11 mouse cellular contexts compared by ENCODE assay signal in the genomic region with DNA sequence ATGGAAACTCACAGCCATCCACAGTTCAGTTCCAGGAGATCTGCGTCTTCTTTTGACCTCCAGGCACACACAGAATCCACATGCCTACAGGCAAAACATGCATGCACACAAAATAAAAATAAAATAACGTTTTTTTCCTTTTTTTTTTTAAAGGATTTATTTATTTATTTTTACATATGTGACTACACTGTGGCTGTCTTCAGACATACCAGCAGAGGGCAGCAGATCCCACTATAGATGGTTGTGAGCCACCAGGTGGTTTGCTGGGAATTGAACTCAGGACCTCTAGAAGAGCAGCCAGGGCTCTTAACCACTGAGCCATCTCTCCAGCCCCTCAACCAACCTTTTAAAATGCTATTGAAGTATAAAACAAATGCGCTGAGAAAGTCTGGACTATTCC. TPM values are rescaled to one million over a fixed set of nuclear protein-coding genes. Genes with fewer than 3 reads are reported as not detected.
A peak's percentile ranks its signal among the peaks of the same experiment; 100 is the strongest.
DNase-seq lines count a peak whose midpoint lies in the region; ATAC-seq and TF ChIP-seq lines count a peak whose summit lies in the region.
"Had no signal": no experiment of that assay in that cellular context is flagged by ENCODE, and none has a peak within 500 bp of the region (broad histone marks: within the 10 kb centered on the region; RNA-seq: fewer than 3 reads in every experiment).

No protein-coding gene starts in this region.

- H3K4me3 ChIP-seq in kidney, adult 2 months (ENCODE audit: insufficient read depth, low read depth, low read length): no peak overlapping the region

- peak; percentile 20; the same call in 1 of the 2 replicates for TF ChIP-seq CTCF in kidney, adult 2 months (conservative IDR thresholded peaks at IDR 0.05; ENCODE audit: insufficient read depth, insufficient read length, low read depth, low read length)
- TF ChIP-seq CTCF in Patski (IDR thresholded peaks at IDR 0.05): peak; percentile 62

- in situ Hi-C loops in Patski (cut with MboI; ENCODE audit: low pct_unique_long_range_greater_than_20kb): loop anchor here (5.0 kb wide), 1 partner anchor 54 kb away; no protein-coding TSS in a partner anchor

- H3K27me3 ChIP-seq in kidney, adult 2 months (replicated peaks; ENCODE audit: control insufficient read depth, insufficient read depth, low read length): no peaks in the 10 kb centered on the region
- no peaks in the 10 kb centered on the region for H3K27me3 ChIP-seq in Patski

- CTCF ChIA-PET in Patski (lab: Charles Lee): interaction anchor here (0.9 to 1.0 kb wide), 2 partner anchors 52 to 110 kb away, joined by 3 read pairs; no protein-coding TSS in a partner anchor

- no peak for ATAC-seq in CD4-positive, CD25-positive, alpha-beta regulatory T cell, adult 4 months
- ATAC-seq in Patski: no peak
- ATAC-seq: activated CD4-positive, CD25-positive, alpha-beta regulatory T cell, adult 4 months had no signal

- no peaks in the 10 kb centered on the region for H3K36me3 ChIP-seq in kidney, adult 2 months (ENCODE audit: control insufficient read depth, insufficient read depth, low read length)

- no peaks in the 10 kb centered on the region for H3K4me1 ChIP-seq in kidney, adult 2 months (ENCODE audit: control insufficient read depth, insufficient read depth, low read length)

- WGBS in kidney, adult 2 months: 81% methylated on average over 3 of the region's 3 CpGs

- DNase-seq in CD4-positive, CD25-positive, alpha-beta regulatory T cell, adult 2 months (ENCODE audit: low read depth, low spot score): peak; percentile 71
- DNase-seq in kidney, adult 2 months: no peak
- no peak for DNase-seq in kidney, postnatal 14 days
- DNase-seq in 3T3-L1 (ENCODE audit: low read depth, low spot score) (peak; percentile 54), Patski (ENCODE audit: low read depth, low spot score) (no peak)
- DNase-seq in spleen, adult 12 weeks (ENCODE audit: low spot score): no peak
- no peak for DNase-seq in cerebellum, postnatal 4 days (ENCODE audit: low spot score in 2 of 2)

- TF ChIP-seq POLR2A in kidney, adult 2 months (IDR thresholded peaks at IDR 0.05; ENCODE audit: low read depth, low read length): no peak

- POLR2A ChIA-PET in Patski (lab: Charles Lee): no interaction called here

- H3K27ac ChIP-seq in kidney, adult 2 months (ENCODE audit: insufficient read depth, low read depth, low read length): no peak overlapping the region
- H3K27ac ChIP-seq: hindbrain, embryonic 14.5 days; macrophage had no signal

RNA-seq across cellular contexts. Expression of gene Irf2, which starts 3.3 kb away (rescaled TPM):
- polyA plus RNA-seq in CD4-positive, CD25-positive, alpha-beta regulatory T cell, adult 4 months (2017; shearing (Covaris generic)): 100 to 1,000 TPM; 244 to 267 TPM
- 9.2 and 12.6 TPM in 2 replicates for polyA plus RNA-seq in kidney, adult 2 months (2012; rRNA removed)
- polyA plus RNA-seq in Patski (2021): 36.5 TPM

Comparison
In these comparisons a context has a peak if more than half of its experiments do, and no peak if none do; other contexts are left out.
1. DNase-seq: peak in CD4-positive, CD25-positive, alpha-beta regulatory T cell, adult 2 months (single experiment) and 3T3-L1 (single experiment); none in kidney, adult 2 months (single experiment), kidney, postnatal 14 days (single experiment), Patski (single experiment), spleen, adult 12 weeks (single experiment) and cerebellum, postnatal 4 days (0 of 2).